Mouse (Mus musculus): ENCODE results near the gene Gfer. TPM values are rescaled to one million over a fixed set of nuclear protein-coding genes. Genes with fewer than 3 reads are reported as not detected.

Gfer gene
- 31.7 and 33.2 TPM in 2 replicates for polyA plus RNA-seq (2012; rRNA removed)

DNA sequence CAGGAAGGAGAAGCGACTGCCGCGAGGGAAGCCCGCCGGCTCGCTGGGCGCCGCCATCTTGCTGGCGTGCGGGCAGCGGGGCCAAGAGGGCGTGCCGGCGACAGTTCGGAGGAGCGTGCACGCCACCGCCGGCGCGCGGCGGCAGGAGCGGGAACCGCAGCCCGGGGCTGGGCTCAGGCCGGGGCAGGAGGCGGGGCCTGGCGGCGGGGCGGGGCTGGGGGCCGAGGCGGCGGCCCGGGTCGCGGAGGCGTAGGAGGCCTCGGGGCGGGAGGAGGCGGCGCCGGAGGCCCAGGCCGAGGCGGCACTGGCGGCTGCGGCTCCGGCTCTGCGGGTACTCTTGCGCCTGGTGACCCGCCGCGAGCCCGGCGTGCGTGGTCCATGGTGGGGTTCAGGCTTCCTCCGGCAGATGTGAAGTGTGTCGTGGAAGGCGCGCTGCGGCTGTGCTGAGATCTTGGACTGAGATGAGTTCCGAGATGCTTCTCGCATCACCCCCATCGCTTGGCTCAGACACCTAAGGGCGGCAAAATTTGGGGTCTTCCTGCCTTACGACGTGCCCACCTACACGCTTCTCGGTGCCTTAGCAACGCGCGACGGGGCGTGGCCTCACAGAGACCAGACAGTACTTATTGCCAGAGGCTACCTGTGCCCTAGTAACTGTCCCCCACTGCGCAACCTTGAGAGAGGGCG is at the start of gene Gfer, which contains the start of gene Noxo1:
TSS of gene Gfer (minus strand) at position 146 of the 687 bp plus-strand sequence.
TSS of gene Noxo1 (plus strand) at position 224 of the 687 bp plus-strand sequence.

DNA sequence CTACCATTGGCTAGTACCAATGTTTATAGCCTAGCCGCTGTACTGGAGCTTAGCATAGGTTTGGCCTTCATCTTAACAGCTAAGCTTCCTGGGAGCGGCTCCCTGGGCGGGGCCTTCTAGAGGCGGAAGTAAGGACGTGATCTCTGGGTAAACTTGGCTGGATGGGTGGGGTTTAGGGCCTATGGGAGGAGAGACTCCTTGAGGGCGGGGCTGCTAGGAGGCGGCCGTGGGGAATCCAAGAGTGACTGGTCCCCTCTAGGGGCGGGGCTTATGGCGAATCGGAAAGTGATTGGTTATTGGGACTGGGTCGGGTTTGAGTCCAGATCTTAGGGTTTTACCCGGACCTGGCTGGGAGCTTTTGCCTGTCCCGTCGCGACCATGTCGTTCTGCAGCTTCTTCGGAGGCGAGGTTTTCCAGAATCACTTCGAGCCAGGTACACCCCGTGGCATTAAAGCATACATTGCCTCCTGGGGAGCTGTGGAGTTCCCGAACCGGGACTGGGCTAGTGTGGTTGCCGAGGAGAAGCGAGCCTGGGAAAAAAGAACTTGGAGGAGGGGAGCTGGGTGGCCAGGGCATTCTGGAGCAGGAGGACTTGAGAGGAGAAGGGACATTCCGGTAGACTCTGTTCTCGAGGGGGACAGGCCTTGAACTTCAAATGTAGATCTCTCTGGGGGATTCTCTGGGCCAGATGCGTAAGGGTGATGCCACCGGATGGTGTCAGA is 40.5 kb upstream of the Gfer start, which contains the start of gene Msrb1:
TSS of gene Msrb1 (plus strand) at position 313 of the 722 bp plus-strand sequence.

DNA sequence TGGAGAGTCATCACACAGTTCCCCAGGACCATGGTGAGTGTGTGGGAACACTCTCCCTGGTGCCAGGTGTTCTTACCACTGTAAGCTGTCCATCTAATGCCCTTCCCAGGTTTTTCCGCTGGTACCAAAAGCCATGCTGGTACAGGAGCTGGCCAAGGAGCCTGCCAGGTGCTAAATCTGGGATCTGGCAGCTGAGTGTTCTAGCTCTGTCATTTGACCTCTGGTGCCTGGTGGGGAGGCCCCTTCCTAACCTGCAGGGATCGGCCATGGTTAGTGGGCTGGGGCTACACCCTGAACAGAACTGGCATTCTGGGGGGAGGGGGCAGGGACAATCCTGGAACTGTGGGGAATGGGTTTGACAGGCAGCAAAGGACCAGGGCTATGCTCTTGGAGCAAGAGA is 31.7 kb upstream of the Gfer start, which contains the start of gene Rpl3l:
TSS of gene Rpl3l (plus strand) at position 203 of the 400 bp plus-strand sequence.

DNA sequence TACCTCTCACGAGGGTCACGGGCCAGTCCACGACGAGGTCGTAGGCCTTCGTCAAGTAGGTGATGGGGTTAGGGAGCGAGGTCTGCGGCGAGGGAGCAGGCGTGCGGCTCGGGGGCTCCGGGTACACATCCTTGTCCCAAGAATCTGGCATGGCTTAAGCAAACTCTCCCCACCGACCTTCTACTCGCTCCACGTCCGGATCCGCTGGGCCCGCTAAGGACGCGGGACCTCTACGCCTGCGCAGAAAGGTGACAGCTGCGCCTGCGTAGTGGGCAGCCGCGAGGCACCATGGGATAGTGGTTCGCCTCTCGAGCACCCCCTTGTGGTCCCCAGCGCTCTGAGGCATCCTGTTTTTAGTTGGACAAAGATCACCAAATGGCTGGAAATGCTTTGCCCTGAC is 28.2 kb upstream of the Gfer start, which contains the start of gene Ndufb10:
TSS of gene Ndufb10 (minus strand) at position 295 of the 400 bp plus-strand sequence.

DNA sequence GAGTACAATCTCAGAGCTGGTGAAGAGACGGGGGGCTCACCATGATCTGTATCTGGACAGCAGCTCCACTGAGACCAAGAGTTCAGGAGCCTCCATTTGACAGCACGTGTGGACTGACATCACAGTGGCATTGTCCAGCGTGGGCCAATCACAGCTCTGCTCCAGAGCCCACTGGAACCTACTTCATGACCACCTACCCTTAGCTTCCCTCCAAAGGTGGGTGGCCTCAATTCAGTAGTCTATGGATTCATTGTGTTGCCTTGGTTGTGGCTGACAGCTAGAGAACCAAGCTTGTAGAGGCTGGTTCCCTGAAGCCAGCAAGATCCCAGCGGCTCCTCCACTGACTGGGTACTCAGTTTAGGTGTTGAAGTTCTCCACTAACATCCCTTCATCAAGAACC is 22.0 kb upstream of the Gfer start, which contains the start of the genes Rnf151 and Rps2:
TSS of gene Rnf151 (minus strand) at position 121 of the 400 bp plus-strand sequence.
TSS of gene Rps2 (plus strand) at position 174 of the 400 bp plus-strand sequence.

DNA sequence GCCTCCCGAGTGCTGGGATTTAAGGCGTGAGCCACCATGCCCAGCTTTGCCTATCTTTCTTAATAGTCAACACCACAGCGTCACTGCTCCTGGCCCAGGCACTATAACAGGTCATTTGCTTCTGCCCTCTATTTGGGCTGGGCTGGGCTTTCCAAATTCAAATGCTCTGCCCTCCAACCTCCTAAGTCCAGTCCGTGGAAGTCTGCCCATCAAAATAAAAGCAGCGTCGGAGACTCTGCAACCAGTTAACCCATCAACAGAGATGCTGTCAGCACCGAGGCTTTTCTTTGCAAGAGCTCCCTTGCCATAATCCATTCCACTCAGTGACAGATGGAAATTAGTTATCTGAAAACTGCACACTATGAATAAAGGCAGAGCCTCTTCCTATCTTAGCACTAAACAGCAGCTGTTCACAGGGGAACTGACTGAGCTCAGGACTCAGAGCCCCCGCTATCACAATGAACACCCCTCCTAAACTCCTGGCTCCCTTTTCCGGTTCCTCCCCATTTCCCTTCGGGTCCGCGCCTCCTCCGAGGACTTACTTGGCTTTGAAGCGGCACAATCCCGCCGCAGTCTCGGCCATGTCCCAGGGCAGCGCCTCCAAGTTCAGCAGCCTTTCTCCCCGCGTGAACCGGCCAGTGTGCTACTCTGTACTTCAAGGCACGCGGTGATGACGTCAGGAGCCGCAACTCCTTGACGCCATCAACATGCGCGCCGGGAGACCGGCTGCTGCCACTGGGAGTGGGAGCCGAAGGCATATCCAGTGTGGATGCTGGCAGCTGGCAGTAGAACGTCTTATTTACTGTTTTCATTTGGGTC is 11.2 kb upstream of the Gfer start, which contains the start of gene Tbl3:
TSS of gene Tbl3 (minus strand) at position 679 of the 819 bp plus-strand sequence.

DNA sequence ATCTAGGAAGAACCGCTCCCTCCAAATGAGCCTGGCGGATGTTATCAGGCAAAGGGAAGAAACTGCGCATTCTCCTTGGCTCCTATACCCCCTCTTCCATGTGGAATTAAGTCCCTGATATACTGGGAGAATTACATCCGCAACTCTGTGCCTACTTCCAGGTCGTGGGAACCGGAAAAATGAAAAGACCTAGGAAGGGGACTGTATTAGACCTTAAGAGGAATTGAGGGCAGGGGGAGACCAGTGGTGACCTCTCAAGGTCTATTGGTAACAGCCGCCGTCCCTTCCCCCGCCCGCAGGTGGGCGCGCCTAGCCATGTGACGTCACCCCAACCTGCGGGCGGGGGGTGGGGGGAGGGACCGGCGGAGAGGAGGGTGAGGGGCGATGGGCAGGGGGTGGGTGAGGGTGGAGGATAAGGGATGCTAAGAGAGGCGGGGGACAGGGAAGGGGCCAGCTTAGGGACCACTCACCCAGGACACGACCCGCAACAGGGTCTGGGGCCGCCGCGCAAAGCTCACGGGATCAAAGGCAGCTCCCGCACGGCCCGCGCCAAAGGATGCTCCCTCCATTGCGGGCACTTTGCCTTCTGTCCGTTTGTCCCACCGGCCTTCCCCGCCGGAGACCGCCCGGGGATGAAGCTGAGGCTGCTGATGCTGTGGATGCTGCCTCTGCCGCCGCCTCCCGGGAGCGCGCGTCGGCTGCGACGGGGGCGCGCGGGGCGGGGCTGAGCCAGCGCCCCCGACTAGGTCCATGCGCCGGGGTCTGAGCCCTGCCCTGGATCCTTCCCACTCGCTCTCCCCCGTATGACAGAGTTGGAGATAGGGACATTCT is 6.5 kb downstream of the Gfer start, which contains the start of gene Syngr3:
TSS of gene Syngr3 (minus strand) at position 705 of the 831 bp plus-strand sequence.

DNA sequence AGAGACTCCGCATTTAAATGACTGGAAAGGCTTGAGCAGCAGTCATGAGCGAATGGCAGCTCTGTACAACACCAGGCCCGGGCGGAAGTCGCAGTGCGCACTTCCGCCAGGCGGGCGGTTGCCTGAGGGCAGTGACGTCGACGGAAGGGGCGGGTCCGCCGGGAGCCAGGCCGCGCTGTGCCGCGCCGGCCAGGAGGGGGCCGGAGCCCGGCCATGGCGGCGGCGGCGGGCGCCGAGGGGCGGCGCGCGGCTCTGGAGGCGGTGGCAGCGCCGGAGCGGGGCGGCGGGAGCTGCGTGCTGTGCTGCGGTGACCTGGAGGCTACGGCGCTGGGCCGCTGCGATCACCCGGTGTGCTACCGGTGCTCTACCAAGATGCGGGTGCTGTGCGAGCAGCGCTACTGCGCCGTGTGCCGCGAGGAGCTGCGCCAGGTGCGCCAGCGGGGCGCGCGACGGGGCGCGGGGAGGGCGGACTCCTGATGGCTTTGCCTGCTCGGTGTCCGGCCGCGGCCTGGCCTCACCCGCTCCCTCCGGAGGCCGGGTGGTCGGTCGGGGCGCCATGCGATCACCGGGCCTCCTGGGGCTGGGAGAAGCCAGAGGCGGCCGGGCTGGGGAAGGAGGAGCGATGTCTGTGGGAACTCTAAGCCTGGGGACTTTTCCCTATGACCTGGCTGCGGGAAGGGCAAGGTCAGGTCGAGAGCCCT is 26.3 kb downstream of the Gfer start, which contains the start of gene Zfp598:
TSS of gene Zfp598 (plus strand) at position 143 of the 701 bp plus-strand sequence.

DNA sequence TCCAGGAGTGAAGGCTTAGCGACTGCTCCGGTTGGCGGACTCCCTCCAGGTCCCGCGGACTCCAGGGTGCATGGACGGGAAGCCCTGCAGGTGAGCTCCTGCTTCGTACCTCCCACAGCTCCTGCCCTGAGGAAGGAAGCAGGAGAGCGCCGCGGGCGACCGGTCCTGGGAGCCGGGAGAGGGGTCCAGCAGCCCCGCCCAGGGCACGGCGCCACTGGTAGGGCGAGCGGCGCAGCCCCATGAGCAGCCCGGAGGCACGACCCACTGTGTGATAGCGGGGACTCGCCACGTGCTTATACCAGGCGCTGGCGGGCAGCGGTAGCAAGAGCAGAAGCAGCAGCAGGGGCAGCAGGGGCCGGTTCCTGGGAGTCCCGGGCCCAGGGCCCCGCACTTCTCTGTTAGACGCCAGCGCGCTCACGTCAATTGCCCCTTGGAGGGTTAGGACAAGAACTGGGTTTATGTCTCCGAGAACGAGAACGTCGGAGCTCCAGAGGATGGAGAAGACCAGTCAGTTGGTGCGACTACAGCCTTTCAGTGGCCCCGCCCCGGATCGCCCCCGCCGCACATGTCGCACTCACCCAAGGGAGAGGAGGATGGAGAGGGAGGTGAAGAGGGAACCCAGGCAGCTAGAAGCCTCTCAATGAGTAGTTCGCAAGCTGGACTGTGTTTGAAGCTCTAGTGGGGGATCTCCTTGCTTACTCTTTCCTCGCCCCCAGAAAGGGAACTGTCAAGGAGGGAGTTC is 37.8 kb downstream of the Gfer start, which contains the start of gene Npw:
TSS of gene Npw (minus strand) at position 441 of the 742 bp plus-strand sequence.

DNA sequence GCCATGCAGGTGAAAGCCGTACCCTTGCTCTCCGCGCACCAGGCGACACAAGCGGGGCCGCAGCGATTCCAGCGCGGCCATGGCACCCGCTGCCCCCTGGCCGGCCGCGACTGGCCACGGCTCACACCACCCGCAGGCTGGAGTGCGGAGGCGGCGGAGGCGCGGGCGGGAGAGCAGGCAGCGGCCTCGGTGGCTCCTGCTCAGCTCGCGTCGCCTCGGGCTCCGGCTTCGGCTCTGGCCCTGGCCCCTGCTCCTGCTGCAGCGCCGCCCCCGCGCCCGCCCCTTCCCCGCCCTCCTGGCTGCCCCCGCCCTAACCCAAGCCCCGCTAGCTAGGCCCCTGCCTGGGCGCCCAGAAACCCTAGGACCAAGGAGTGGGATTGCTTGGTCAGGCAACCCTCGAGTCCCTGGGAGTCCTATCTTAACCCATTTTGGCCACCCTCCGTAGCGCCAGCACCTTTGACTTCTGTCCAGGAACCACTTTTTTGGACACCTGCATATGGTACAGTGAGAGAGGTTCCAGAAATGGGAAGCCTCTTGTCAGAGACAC is 45.8 kb downstream of the Gfer start, which contains the start of gene Slc9a3r2:
TSS of gene Slc9a3r2 (minus strand) at position 258 of the 547 bp plus-strand sequence.

Other genes with a start within 250 kb of the Gfer start
- 82.5 and 89.4 TPM in 2 replicates for gene E4f1, start 225.8 kb downstream of the Gfer start, polyA plus RNA-seq (2012; rRNA removed)
- 43.4 and 44.6 TPM in 2 replicates for gene Pgp, start 225.8 kb downstream of the Gfer start, polyA plus RNA-seq (2012; rRNA removed)
- gene Bricd5, start 222.3 kb downstream of the Gfer start, polyA plus RNA-seq (2012; rRNA removed): 0.43 and 1.0 TPM in 2 replicates
- gene Mlst8, start 217.1 kb downstream of the Gfer start, polyA plus RNA-seq (2012; rRNA removed): 51.2 and 55.8 TPM in 2 replicates
- gene Caskin1, start 207.6 kb downstream of the Gfer start, polyA plus RNA-seq (2012; rRNA removed): 93.1 and 111 TPM in 2 replicates
- gene Traf7, start 168.2 kb downstream of the Gfer start, polyA plus RNA-seq (2012; rRNA removed): 333 and 335 TPM in 2 replicates
- gene Rab26, start 161.9 kb downstream of the Gfer start, polyA plus RNA-seq (2012; rRNA removed): 4.1 and 5.0 TPM in 2 replicates
- gene Pkd1, start 146.3 kb downstream of the Gfer start, polyA plus RNA-seq (2012; rRNA removed): 60.4 and 62.9 TPM in 2 replicates
- gene Tsc2, start 63.5 kb downstream of the Gfer start, polyA plus RNA-seq (2012; rRNA removed): 175 and 176 TPM in 2 replicates
- 16.0 and 16.5 TPM in 2 replicates for gene Nthl1, start 63.5 kb downstream of the Gfer start, polyA plus RNA-seq (2012; rRNA removed)
- 27.3 and 36.1 TPM in 2 replicates for gene Slc9a3r2, start 45.8 kb downstream of the Gfer start, polyA plus RNA-seq (2012; rRNA removed)
- 0.16 and 0.29 TPM in 2 replicates for gene Npw, start 37.7 kb downstream of the Gfer start, polyA plus RNA-seq (2012; rRNA removed)
- 85.5 and 87.5 TPM in 2 replicates for gene Zfp598, start 26.5 kb downstream of the Gfer start, polyA plus RNA-seq (2012; rRNA removed)
- gene Syngr3, start 6.2 kb downstream of the Gfer start, polyA plus RNA-seq (2012; rRNA removed): 58.6 and 60.6 TPM in 2 replicates
- 9.5 and 9.7 TPM in 2 replicates for gene Noxo1, start 78 bp upstream of the Gfer start, polyA plus RNA-seq (2012; rRNA removed)
- gene Tbl3, start 11.5 kb upstream of the Gfer start, polyA plus RNA-seq (2012; rRNA removed): 71.6 and 77.7 TPM in 2 replicates
- gene Rnf151, start 21.9 kb upstream of the Gfer start, polyA plus RNA-seq (2012; rRNA removed): 0.36 TPM in 2 replicates
- 1,943 and 2,057 TPM in 2 replicates for gene Rps2, start 22.0 kb upstream of the Gfer start, polyA plus RNA-seq (2012; rRNA removed)
- 219 and 243 TPM in 2 replicates for gene Ndufb10, start 28.3 kb upstream of the Gfer start, polyA plus RNA-seq (2012; rRNA removed)
- 0.08 and 0.10 TPM in 2 replicates for gene Rpl3l, start 31.7 kb upstream of the Gfer start, polyA plus RNA-seq (2012; rRNA removed)
- 36.8 and 38.8 TPM in 2 replicates for gene Msrb1, start 40.5 kb upstream of the Gfer start, polyA plus RNA-seq (2012; rRNA removed)
- gene Hs3st6, start 56.8 kb upstream of the Gfer start, polyA plus RNA-seq (2012; rRNA removed): 0.28 and 1.5 TPM in 2 replicates
- not detected in 2 replicates for gene Meiob, start 108.1 kb upstream of the Gfer start, polyA plus RNA-seq (2012; rRNA removed)
- gene Hagh, start 144.0 kb upstream of the Gfer start, polyA plus RNA-seq (2012; rRNA removed): 34.3 and 35.3 TPM in 2 replicates
- 16.0 and 16.6 TPM in 2 replicates for gene Fahd1, start 154.2 kb upstream of the Gfer start, polyA plus RNA-seq (2012; rRNA removed)
- gene Igfals, start 169.8 kb upstream of the Gfer start, polyA plus RNA-seq (2012; rRNA removed): 0.05 and 0.13 TPM in 2 replicates
- gene Nubp2, start 190.2 kb upstream of the Gfer start, polyA plus RNA-seq (2012; rRNA removed): 32.7 and 32.9 TPM in 2 replicates
- 79.6 and 81.9 TPM in 2 replicates for gene Spsb3, start 190.5 kb upstream of the Gfer start, polyA plus RNA-seq (2012; rRNA removed)
- 39.1 and 48.1 TPM in 2 replicates for gene Eme2, start 198.9 kb upstream of the Gfer start, polyA plus RNA-seq (2012; rRNA removed)
- gene Mrps34, start 199.0 kb upstream of the Gfer start, polyA plus RNA-seq (2012; rRNA removed): 107 and 108 TPM in 2 replicates
- gene Nme3, start 200.3 kb upstream of the Gfer start, polyA plus RNA-seq (2012; rRNA removed): 77.0 and 84.1 TPM in 2 replicates
- gene Mapk8ip3, start 240.8 kb upstream of the Gfer start, polyA plus RNA-seq (2012; rRNA removed): 193 and 206 TPM in 2 replicates